Mouse (Mus musculus) monocyte, adult 2 months (primary cell): ENCODE results near the gene Lpar3.

Source experiments
- DNase-seq, 2 experiments: peaks; one replicate each; pipeline ENCODE4 v3.0.0; 2022; ENCODE audit warnings: low spot score in 2 of 2, low read depth in 1 of 2

The Lpar3 gene

GRCm38 (mm10) chr3:146304556-146305405, 84.0 kb downstream of the Lpar3 start:
- DNase-seq, result no peak

GRCm38 (mm10) chr3:146307341-146307740, 86.6 kb downstream of the Lpar3 start:
- DNase-seq, result no peak

- DNase-seq, result no peak
These were observed 87.1 kb downstream of the Lpar3 start for GRCm38 (mm10) chr3:146307886-146308285.

- no peak for DNase-seq
These were observed 88.8 kb downstream of the Lpar3 start for GRCm38 (mm10) chr3:146309586-146309985.

GRCm38 (mm10) chr3:146311121-146311538, 90.4 kb downstream of the Lpar3 start:
- DNase-seq, result no peak

GRCm38 (mm10) chr3:146315414-146315813, 94.7 kb downstream of the Lpar3 start:
- DNase-seq, result no peak

- no peak for DNase-seq
These were observed 95.5 kb downstream of the Lpar3 start for GRCm38 (mm10) chr3:146316293-146316692.

GRCm38 (mm10) chr3:146317366-146317765, 96.6 kb downstream of the Lpar3 start:
- no peak for DNase-seq

- DNase-seq, result no peak
These were observed 97.1 kb downstream of the Lpar3 start for GRCm38 (mm10) chr3:146317911-146318310.

- DNase-seq, result no peak
These were observed 97.8 kb downstream of the Lpar3 start for GRCm38 (mm10) chr3:146318520-146318938.

- DNase-seq, result no peak
These were observed 98.2 kb downstream of the Lpar3 start for GRCm38 (mm10) chr3:146318987-146319386.

GRCm38 (mm10) chr3:146319503-146319902, 98.7 kb downstream of the Lpar3 start:
- DNase-seq, result no peak

GRCm38 (mm10) chr3:146324949-146325348, 104.2 kb downstream of the Lpar3 start:
- no peak for DNase-seq

- DNase-seq, result no peak
These were observed 106.2 kb downstream of the Lpar3 start for GRCm38 (mm10) chr3:146326743-146327536.

GRCm38 (mm10) chr3:146327537-146328255, 106.9 kb downstream of the Lpar3 start:
- peak; percentile 9 to 21 for DNase-seq

GRCm38 (mm10) chr3:146328749-146329148, 108.0 kb downstream of the Lpar3 start:
- DNase-seq, result no peak

GRCm38 (mm10) chr3:146331819-146332218, 111.1 kb downstream of the Lpar3 start:
- DNase-seq, result no peak

GRCm38 (mm10) chr3:146333270-146333669, 112.5 kb downstream of the Lpar3 start:
- DNase-seq, result no peak

GRCm38 (mm10) chr3:146334070-146334469, 113.3 kb downstream of the Lpar3 start:
- no peak for DNase-seq
